Mouse (Mus musculus): ENCODE results near the gene Naa40. TPM values are rescaled to one million over a fixed set of nuclear protein-coding genes. Genes with fewer than 3 reads are reported as not detected.
A peak's percentile ranks its signal among the peaks of the same experiment; 100 is the strongest.

Gene Naa40
- total and polyA plus RNA-seq, 2 experiments from 2014 or later, result 30.4 to 44.0 TPM

- 74% methylated on average over 3 of the region's 3 CpGs for WGBS
- no peak for ATAC-seq (ENCODE audit: insufficient read depth, low read depth)
- Histone ChIP-seq H3K4me2 (ENCODE audit: low read depth, low read length) (peak overlapping the region; percentile 99), H3K27me3 (ENCODE audit: control insufficient read depth, insufficient read depth, low read length) (no peaks in the 10 kb centered on the region), H3K4me1 (ENCODE audit: control insufficient read depth, insufficient read depth) (peaks cover 15% of the 10 kb centered on the region), H3K9me3 (replicated peaks; ENCODE audit: control insufficient read depth, low read length) (no peaks in the 10 kb centered on the region), H3K9ac (replicated peaks; ENCODE audit: low read depth, low read length) (peak overlapping the region; percentile 86; the same call in 1 of the 2 replicates), H3K36me3 (replicated peaks; ENCODE audit: control insufficient read depth, insufficient read depth, low read length) (peaks cover 23% of the 10 kb centered on the region; the same call in 1 of the 2 replicates), H3K4me3 (ENCODE audit: low read depth, low read length) (peak overlapping the region; percentile 89), H3K27ac (ENCODE audit: low read depth) (no peak overlapping the region)
- DNase-seq (ENCODE audit: low spot score), result no peak
- TF ChIP-seq CTCF (IDR thresholded peaks at IDR 0.05; ENCODE audit: low read depth) (no peak), EP300 (IDR thresholded peaks at IDR 0.05; ENCODE audit: low read depth) (no peak)
Observed at GRCm38 (mm10) chr19:7239574-7239973, 1.4 kb downstream of the Naa40 start.

GRCm38 (mm10) chr19:7236742-7237141 is 4.2 kb downstream of the Naa40 start:
- TF ChIP-seq EP300 (IDR thresholded peaks at IDR 0.05; ENCODE audit: low read depth) (no peak), CTCF (IDR thresholded peaks at IDR 0.05; ENCODE audit: low read depth) (no peak)
- Histone ChIP-seq H3K27me3 (ENCODE audit: control insufficient read depth, insufficient read depth, low read length) (no peaks in the 10 kb centered on the region), H3K36me3 (replicated peaks; ENCODE audit: control insufficient read depth, insufficient read depth, low read length) (peaks cover 46% of the 10 kb centered on the region), H3K4me3 (ENCODE audit: low read depth, low read length) (no peak overlapping the region), H3K9ac (replicated peaks; ENCODE audit: low read depth, low read length) (no peak overlapping the region), H3K4me2 (ENCODE audit: low read depth, low read length) (no peak overlapping the region), H3K4me1 (ENCODE audit: control insufficient read depth, insufficient read depth) (peaks cover 15% of the 10 kb centered on the region), H3K27ac (ENCODE audit: low read depth) (no peak overlapping the region), H3K9me3 (replicated peaks; ENCODE audit: control insufficient read depth, low read length) (no peaks in the 10 kb centered on the region)
- no peak for ATAC-seq (ENCODE audit: insufficient read depth, low read depth)
- whole genome bisulfite sequencing, result 76% methylated on average over 4 of the region's 4 CpGs
- no peak for DNase-seq (ENCODE audit: low spot score)

GRCm38 (mm10) chr19:7236011-7236410 is 5.0 kb downstream of the Naa40 start:
- H3K9ac ChIP-seq (replicated peaks; ENCODE audit: low read depth, low read length), result no peak overlapping the region
- H3K27ac ChIP-seq (ENCODE audit: low read depth), result no peak overlapping the region
- H3K36me3 ChIP-seq (replicated peaks; ENCODE audit: control insufficient read depth, insufficient read depth, low read length), result peaks cover 53% of the 10 kb centered on the region
- 93% methylated on average over 2 of the region's 2 CpGs for WGBS
- no peaks in the 10 kb centered on the region for H3K27me3 ChIP-seq (ENCODE audit: control insufficient read depth, insufficient read depth, low read length)
- H3K4me3 ChIP-seq (ENCODE audit: low read depth, low read length), result no peak overlapping the region
- DNase-seq (ENCODE audit: low spot score) (no peak), ATAC-seq (ENCODE audit: insufficient read depth, low read depth) (no peak)
- H3K4me2 ChIP-seq (ENCODE audit: low read depth, low read length), result no peak overlapping the region
- peaks cover 15% of the 10 kb centered on the region for H3K4me1 ChIP-seq (ENCODE audit: control insufficient read depth, insufficient read depth)
- H3K9me3 ChIP-seq (replicated peaks; ENCODE audit: control insufficient read depth, low read length), result no peaks in the 10 kb centered on the region
- TF ChIP-seq EP300 (IDR thresholded peaks at IDR 0.05; ENCODE audit: low read depth) (no peak), CTCF (IDR thresholded peaks at IDR 0.05; ENCODE audit: low read depth) (no peak)

- no peak for ATAC-seq (ENCODE audit: insufficient read depth, low read depth)
- Histone ChIP-seq H3K4me1 (ENCODE audit: control insufficient read depth, insufficient read depth) (peaks cover 15% of the 10 kb centered on the region), H3K4me3 (ENCODE audit: low read depth, low read length) (no peak overlapping the region), H3K36me3 (replicated peaks; ENCODE audit: control insufficient read depth, insufficient read depth, low read length) (peaks cover 59% of the 10 kb centered on the region), H3K27ac (ENCODE audit: low read depth) (no peak overlapping the region), H3K27me3 (ENCODE audit: control insufficient read depth, insufficient read depth, low read length) (no peaks in the 10 kb centered on the region), H3K9me3 (replicated peaks; ENCODE audit: control insufficient read depth, low read length) (no peaks in the 10 kb centered on the region), H3K4me2 (ENCODE audit: low read depth, low read length) (no peak overlapping the region), H3K9ac (replicated peaks; ENCODE audit: low read depth, low read length) (no peak overlapping the region)
- WGBS, result 94% methylated on average over 9 of the region's 9 CpGs
- no peak for DNase-seq (ENCODE audit: low spot score)
- TF ChIP-seq CTCF (IDR thresholded peaks at IDR 0.05; ENCODE audit: low read depth) (no peak), EP300 (IDR thresholded peaks at IDR 0.05; ENCODE audit: low read depth) (no peak)
Observed at GRCm38 (mm10) chr19:7235461-7235860, 5.5 kb downstream of the Naa40 start.

- Histone ChIP-seq H3K4me3 (ENCODE audit: low read depth, low read length) (no peak overlapping the region), H3K9ac (replicated peaks; ENCODE audit: low read depth, low read length) (no peak overlapping the region), H3K4me1 (ENCODE audit: control insufficient read depth, insufficient read depth) (peaks cover 8% of the 10 kb centered on the region; the same call in 1 of the 2 replicates), H3K4me2 (ENCODE audit: low read depth, low read length) (no peak overlapping the region), H3K9me3 (replicated peaks; ENCODE audit: control insufficient read depth, low read length) (no peaks in the 10 kb centered on the region), H3K27ac (ENCODE audit: low read depth) (no peak overlapping the region), H3K27me3 (ENCODE audit: control insufficient read depth, insufficient read depth, low read length) (no peaks in the 10 kb centered on the region), H3K36me3 (replicated peaks; ENCODE audit: control insufficient read depth, insufficient read depth, low read length) (peaks cover 66% of the 10 kb centered on the region)
- TF ChIP-seq CTCF (IDR thresholded peaks at IDR 0.05; ENCODE audit: low read depth) (peak; percentile 77), EP300 (IDR thresholded peaks at IDR 0.05; ENCODE audit: low read depth) (no peak)
- peak; percentile 84 for ATAC-seq (ENCODE audit: insufficient read depth, low read depth)
- 55% methylated on average over 8 of the region's 8 CpGs for WGBS
- peak; percentile 68 for DNase-seq (ENCODE audit: low spot score)
Observed at GRCm38 (mm10) chr19:7234537-7235221, 6.3 kb downstream of the Naa40 start.

- ATAC-seq (ENCODE audit: insufficient read depth, low read depth) (no peak), DNase-seq (ENCODE audit: low spot score) (no peak)
- WGBS, result 72% methylated on average over 6 of the region's 6 CpGs
- no peak for TF ChIP-seq CTCF (IDR thresholded peaks at IDR 0.05; ENCODE audit: low read depth)
- Histone ChIP-seq H3K9me3 (replicated peaks; ENCODE audit: control insufficient read depth, low read length) (no peaks in the 10 kb centered on the region), H3K4me2 (ENCODE audit: low read depth, low read length) (no peak overlapping the region), H3K27ac (ENCODE audit: low read depth) (no peak overlapping the region), H3K9ac (replicated peaks; ENCODE audit: low read depth, low read length) (no peak overlapping the region), H3K4me3 (ENCODE audit: low read depth, low read length) (no peak overlapping the region), H3K27me3 (ENCODE audit: control insufficient read depth, insufficient read depth, low read length) (no peaks in the 10 kb centered on the region), H3K4me1 (ENCODE audit: control insufficient read depth, insufficient read depth) (no peaks in the 10 kb centered on the region), H3K36me3 (replicated peaks; ENCODE audit: control insufficient read depth, insufficient read depth, low read length) (peaks cover 60% of the 10 kb centered on the region)
Observed at GRCm38 (mm10) chr19:7226511-7226914, 14.5 kb downstream of the Naa40 start.
